Mouse (Mus musculus): ENCODE measurements around the gene Mnd1.

Mnd1 gene

DNA sequence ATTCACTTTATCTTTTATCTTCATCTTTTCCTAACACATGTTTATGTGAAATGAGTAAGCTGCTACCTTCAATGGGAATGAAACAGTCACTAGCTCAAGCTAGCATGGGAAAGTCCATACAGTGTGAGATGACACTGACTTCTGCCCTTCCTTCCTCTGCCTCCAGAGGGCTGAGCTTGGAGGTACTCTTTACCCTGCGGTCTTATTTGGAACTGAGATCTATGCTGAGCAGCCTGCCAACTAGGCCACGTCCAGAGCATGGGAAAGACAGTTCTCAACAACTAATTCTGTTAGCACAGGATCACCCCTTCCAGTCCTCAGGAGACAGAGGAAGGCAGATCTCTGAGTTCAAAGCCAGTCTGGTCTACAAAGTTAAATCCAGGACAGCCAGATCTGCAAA, 64.6 kb downstream of the Mnd1 start:
- in situ Hi-C loops (cut with MboI, MseI): no loop called here

DNA sequence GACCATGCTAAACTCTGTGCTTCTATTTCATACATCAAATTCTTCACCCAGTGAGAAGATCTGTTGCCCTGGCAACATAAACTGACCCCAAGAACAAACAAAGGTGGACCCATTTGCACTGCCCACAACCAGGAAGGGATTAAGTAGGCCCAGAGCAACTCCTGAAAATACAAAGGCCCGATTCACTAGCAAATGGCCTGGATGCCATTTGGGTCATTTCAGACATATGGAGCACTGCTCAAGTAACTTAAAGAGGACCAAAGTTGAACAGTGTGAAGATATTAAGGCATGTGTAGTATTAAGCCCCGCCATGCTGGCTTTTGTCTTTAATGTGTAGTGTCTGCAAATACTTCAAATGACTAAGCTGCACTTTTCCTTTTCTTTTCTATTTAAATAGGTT, 68.7 kb downstream of the Mnd1 start:
- in situ Hi-C loops (cut with MboI, MseI): no loop called here

DNA sequence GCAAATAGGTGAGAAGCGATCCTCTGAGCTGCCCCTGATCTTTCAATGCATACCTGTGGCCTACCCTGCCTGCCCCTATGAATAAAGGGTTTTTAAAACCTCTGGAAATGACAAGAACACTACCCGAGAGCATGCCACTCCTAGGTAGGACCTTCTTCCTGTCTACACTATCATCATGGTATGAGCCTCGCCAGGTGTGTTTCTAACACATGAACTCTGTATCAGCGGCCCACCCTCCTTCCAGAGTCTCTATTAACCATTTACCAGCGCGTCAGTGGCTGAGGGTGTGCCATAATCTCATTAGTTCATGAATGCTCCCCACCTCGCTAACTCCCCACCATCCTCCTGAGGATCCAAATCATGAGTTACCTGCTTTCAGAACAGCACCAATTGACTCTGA, 69.2 kb downstream of the Mnd1 start:
- in situ Hi-C loops (cut with MboI, MseI): no loop called here

DNA sequence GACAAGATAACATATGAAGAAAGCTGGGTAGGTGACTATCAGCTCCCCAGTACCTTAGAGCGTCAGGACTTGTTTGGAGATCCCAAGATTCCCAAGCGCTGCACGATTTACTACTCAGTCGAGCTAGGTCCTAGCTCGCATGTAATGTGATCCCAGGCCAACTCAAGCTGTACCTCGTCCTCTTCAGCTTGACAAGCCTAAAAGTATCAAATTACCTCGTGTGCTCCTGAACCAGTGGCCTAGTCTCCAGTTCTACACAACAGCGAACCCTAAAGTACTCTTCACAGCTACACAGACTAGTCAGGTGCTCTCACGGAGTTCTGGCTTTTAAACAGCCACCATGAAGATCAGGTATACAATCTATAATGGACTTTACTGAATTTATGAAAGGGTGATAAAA, 70.2 kb downstream of the Mnd1 start:
- in situ Hi-C loops (cut with MboI, MseI): no loop called here

DNA sequence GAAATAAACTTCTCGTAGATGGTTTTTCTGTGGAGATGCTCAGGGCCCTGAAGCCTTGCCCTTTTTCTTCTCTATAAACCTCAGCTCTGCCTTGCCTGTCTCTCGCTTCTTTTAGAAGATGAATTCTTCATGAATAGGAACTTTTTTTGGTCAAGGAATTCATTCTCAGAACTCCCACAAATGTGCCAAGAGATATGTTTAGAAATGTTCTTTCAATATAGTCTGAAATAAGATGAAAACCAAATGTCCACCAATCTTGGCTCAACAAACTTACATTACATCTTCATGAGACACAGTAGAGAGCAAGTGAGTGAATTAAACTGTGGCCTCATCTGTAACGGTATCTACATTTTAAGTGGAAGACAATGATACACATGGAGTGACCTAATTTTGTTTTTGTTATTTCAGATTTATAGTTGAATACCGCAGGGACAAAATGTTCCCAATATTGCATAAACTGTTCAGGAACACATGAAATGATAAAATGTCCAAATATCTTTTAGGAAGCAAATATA, 74.3 kb downstream of the Mnd1 start:
- in situ Hi-C loops (cut with MboI, MseI): no loop called here

DNA sequence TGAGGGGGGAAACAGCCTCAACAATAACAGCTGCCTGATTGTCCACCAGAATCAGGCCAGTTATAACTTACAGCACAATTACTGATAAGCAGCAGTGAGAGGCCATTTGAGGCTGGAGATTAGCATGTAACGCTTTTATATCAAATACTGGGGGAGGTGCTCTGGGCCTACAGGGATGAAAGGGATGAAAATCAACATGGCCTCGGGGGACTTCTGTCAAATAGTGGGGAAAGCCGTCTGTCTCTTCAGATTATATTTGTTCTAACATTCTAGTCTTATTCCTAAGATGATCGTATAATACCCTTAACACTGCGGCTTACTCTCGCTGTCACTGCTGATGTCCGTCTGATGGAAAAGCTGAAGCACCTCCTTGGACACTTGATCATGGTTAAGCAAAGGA, 75.5 kb downstream of the Mnd1 start:
- in situ Hi-C loops (cut with MboI, MseI): no loop called here

DNA sequence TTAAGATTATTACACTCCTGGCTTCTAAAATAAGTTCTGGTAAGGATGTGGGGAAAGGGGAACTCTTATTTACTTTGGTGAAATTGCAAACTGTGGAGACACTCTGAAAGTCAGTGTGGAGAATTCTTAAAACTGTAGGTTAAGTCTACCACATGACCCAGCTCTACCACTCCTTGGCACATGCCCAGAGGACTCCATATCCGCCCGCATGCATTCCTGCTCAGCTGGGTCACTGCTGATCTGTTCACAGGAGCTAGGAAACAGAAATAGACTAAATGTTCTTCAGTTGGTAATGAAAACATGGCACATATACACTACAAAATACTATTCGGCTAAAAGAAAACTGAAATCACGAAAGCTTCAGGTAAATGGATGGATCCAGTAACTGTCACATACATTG, 78.1 kb downstream of the Mnd1 start:
- in situ Hi-C loops (cut with MboI, MseI): no loop called here

DNA sequence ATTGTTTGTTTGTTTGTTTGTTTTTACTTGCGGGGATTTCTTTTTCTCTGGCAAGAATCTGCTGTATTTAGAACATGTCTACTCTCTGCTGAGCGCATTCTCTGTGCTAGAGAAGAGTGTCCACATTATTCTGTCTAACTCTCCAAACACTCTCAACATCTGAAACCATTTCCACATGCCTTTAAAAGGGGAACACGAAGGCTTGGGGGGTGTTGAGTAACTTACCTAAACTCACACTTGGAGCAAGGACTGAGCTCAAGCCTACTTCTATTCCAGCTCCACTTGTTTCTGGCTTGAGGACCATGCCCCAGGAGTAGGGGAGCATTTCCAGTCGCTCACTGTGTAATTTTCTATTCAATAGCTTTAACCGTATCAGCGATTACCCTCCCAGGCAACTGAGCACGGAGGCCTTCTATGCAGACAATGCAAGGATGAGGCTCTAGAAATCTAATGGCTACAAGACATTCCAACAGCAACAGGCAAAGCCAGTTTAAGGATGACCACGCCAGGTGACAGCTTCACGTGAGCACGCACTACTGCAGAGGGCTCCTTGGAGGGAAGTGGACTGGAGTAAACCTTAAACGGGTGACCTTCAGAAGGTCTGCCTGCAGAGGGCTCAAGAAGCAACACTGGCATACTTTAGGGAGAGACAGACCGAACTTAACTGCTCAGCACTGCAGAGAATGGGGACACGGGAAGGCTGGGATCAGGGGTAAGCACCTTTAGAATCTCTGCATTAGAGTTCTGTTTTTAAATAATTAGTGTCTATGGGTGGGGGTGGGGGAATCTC, 78.8 kb downstream of the Mnd1 start:
- in situ Hi-C loops (cut with MboI, MseI): no loop called here

DNA sequence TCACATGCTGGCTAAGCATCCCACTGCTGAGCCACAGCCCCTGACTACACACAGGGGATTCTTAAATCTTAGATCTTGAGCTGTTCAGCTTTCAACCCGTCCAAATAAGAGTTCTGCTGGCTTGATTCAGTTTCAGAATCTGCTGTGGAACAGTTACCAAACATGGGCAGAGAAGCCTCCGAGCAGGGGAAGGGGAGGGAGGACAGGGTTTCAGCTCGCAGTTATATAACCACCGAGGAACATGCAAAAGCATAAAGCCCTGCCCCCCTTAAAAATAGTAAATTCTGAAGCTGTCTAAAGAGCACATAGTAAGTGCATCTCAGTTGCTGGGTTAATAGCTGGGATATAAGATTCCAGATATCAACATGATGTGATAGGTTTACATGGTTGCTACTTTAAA, 80.1 kb downstream of the Mnd1 start:
- in situ Hi-C loops (cut with MboI, MseI): no loop called here

DNA sequence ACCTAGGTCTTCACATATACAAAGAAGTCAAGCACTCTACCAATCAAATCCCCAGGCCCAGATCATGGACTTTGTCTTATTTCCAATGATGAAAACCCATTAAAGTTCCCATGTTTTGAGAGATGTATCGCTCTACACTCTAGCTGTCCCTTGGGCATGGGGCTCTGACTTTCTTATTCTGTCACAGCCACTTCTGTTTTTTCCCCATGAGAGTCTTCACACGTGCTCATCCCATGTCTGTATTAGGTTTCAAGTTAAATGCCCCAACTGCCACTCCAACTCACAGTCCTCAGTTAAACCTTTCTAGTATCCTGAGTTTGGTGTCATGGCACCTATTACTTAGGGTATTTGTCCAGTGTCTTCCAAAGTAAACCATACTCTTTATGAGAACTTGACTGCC, 80.8 kb downstream of the Mnd1 start:
- in situ Hi-C loops (cut with MboI, MseI): no loop called here

DNA sequence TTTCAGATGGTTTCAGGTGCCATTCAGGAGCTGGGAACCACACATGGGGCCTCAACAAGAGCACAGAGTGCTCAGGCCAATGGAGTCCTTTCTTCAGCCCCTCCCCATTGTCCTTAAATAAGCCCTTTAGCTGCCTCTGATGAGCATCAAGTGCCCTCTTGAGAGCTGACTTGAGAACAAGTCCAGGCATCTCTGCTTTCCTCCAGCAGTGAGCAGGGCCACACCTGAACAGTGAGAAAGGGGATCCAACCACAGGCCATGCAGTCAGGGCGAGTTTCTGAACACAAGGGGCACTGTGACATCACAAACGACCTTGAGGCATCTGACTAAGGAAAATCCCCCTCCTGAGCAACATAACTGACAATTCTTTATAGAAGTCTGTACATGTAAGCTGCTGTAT, 83.9 kb downstream of the Mnd1 start:
- in situ Hi-C loops (cut with MboI, MseI): no loop called here

DNA sequence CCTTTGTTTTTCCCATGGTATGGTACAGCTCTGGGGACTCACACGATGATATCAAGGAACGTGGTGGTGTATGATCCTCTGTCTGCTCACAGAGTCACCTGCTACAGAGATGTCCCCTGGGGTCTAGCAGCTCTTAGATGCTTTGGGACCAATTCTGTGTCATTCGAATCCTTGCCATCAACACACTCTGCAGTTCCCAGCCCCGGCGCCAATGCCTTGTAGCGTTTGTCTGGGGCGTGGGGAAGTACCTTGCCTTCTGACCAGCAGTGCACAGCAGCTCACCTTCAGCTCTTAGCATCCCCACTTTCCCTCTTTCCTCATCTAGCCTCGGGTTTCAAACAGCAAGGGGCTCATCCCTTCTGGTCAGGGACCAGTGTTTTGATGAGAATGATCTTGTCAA, 84.8 kb downstream of the Mnd1 start:
- in situ Hi-C loops (cut with MboI, MseI): no loop called here

DNA sequence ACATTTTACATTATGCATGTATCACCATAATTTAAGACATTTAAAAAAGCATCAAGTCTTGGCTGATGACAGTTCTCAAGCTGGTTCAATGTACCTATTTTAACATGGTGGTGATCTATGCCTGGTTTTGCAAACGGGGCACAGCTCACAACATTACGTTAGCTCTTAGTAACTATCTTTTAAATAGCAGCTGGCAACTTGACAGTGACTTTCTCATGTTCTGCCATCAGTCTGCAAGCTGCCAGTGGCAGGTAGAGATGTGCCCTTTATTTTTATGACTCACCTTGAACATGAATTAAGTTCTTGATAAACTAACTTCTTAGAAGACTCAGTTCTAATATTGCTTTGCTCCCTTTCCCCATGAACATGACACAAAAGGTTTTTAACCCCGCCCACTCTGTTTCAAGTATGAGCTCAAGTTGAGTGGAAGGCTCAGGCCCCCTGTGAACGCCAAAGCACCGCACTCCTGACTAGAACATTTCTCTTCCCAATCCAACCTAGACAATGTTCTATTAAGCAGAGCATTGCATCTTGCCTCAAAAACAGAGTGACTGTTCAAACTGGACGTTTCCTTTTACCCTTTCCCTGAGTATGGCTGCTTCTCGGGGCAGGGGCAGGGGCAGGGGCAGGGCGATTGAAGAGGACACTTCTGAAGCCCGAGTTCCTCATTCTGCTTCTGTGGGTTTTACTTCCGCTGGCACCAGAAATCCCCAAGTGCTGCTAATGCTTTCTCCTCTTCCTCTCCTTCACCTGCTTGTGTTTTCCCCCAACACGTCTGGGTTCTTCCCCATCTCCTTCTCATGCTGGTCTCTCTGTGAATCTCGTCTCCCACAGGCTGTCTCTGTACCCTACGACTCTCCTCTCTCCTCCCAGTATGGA, 86.5 kb downstream of the Mnd1 start:
- in situ Hi-C loops (cut with MboI, MseI): no loop called here

DNA sequence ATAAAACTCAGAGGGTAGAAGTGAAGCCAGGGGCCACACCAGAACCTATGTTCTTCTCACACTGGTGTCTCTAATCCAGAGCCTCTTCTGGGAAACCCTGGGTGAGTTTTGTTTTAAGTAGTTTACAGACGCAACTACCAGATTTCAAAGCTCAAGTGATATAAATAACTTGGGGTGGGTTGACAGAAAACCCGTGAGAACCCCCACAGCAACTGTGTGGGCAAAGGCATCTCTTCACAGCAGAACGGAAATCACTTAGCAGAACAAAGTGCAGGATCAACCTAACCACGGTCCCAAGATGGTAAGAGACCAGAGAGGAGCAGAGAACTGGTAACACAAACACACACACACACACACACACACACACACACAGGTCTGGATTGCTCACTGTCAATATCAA, 89.8 kb downstream of the Mnd1 start:
- in situ Hi-C loops (cut with MboI, MseI): no loop called here

DNA sequence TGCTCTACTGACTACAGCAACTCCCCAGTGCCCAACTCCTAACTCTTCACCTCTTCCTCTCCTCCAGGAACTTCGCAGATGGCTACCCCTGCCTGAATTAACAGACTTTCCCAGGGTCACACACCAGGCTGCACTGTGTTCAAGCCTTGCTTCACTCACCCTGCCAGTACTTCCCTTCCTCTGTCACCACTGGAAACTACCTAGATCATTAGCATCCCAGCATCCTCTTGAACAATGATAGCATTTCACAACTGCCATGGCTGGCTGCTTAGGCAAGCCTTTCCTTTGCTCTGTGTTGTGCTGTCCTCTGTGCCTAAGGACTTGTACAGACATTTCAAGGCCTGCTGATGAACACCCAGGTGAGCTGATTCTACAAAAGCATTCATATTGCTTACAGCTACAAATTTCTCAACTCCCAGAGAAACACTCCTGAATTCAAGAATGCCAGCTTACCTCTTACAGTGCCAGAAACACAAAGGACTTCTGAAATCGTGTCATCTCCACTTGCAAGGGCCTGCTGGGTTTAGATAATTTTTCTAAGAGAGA, 92.1 kb downstream of the Mnd1 start:
- in situ Hi-C loops (cut with MboI, MseI): no loop called here

DNA sequence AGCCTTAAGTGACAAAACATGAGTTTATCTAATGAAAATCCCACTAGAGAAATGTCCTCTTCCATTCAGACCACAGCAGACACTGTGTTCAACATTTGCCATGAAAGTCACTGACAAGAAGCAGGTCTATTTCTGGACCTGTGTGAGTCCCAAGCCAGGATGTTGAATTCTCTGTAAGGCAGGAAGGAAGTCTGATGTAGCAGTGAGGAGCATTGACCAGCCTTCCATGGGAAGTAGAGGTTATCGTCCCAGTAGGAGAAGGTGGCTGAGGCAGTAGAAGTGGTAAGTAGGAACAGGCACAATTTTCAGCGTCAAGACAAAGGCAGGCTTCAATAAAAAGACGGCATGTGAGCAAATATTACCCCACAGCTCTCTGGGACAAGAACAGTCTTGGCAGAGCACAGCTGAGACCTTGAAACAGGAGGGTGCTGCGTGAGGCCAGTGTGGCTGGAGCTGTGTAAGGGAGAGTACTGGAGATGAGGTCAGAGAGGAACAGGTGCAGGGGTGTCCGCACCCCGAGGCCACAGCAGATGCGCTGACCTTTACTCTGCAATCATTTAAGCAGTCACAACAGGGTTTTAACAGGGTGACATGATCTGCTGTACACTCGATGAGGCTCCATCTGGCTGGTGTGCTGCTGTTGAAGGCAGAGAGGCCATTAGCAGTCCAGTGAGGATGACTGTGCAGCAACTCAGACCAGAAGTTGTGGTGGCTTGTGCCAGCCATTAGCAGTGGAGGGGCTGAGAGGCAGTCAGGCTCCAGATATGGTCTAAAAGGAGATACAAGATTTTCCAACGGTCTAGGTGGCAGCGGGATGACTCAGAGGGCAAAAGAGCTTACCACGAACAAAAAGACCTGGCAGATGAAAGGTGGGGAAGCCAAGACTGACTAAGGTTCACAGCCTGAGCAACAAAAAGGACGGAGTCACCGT, 93.8 kb downstream of the Mnd1 start:
- in situ Hi-C loops (cut with MboI, MseI): no loop called here

DNA sequence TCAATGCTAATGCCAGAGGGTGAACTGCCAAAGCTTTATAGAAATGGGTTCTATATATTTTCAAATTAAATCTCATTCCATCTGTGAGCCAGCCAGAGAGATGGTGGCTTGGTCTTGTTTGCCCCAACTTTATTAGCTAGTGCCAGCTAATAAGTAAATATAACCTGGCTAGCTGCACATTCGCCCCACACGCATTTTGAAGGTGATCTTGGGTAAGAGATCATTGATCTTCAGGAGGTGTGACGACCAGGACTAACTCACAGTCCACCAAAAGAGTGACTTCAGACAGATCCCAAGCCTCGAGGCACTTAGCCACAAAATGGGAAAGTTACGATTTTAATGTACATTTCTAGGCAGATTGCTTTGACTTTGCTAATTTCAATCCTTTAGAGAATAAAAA, 94.6 kb downstream of the Mnd1 start:
- in situ Hi-C loops (cut with MboI, MseI): no loop called here

DNA sequence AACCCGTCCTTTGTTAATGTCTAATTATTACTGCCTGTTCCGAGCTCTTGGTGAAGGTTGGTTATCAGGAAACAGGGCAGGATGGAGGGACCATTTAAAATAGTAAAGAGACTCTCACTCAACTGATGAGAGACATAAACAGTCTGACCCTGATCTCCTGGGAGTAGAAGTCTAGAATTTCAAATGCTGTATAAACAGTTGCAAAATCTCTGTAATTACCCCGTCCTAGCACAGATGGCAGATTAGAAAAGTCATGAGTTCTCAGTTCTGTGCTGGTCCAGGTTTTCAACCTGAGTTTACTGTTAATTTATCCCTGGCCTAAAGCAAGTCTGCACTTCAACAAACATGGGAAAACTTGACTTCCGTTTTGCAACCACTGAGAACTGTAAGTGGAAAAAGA, 95.5 kb downstream of the Mnd1 start:
- in situ Hi-C loops (cut with MboI, MseI): no loop called here

DNA sequence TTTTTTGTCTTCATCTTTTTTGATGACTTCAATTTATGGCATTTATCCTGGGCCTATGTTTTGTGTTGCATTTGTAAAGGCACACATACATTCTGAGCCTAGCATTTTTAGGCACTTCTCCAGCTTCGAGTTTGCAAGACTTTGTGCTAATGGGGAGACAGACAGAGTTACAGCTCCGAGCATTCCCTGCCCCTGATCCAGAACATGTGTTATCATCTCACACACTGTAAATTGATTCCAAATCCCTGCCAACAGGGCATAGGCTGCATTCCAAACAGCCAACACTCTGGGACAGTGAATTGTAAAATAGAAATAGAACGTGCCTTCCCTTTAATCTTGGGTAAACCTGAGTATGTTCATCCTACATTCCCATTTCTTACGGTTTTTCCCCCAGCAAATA, 95.9 kb downstream of the Mnd1 start:
- in situ Hi-C loops (cut with MboI, MseI): no loop called here

DNA sequence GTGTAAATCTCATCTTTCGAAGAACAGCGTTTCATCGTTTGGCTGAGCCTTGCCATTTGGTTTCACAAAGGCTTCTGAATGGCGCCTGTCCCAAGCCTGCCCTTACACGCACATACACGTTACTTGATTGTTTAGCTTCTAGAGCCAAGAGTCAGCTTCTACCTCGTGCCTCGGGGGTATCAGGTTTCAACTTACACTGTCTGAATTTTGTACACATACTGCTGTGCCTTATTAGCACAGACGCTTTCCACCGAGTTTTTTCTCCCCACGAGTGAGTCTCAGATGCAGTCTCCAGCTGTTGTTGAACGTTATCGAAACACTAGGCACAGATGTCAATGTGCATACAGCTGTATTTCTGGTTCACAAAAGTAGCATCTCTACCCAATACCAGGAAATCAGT, 96.3 kb downstream of the Mnd1 start:
- in situ Hi-C loops (cut with MboI, MseI): no loop called here

DNA sequence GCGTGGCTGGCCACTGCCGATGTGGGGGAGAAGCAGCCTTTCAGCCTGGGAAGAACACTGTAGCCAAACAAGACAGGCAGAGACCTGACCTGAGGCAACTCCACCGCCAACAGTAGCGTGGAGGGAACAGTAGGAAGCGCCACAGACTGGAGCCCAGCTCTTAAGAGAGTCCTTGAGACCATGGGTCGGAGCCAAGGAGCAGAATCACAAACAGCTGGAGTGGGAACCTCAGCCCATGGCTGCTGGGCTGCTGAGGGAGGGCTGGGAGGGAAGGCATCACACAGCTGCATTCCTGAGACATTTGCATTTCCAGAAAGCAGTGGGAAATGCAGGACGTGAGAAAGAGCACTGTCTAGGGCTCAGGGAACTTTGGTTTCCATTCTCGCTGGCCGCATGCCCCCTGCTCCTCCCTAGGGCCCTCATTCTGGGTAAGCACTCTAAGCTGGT, 106.8 kb downstream of the Mnd1 start:
- in situ Hi-C loops (cut with MboI, MseI): no loop called here
